Mouse (Mus musculus) frontal cortex, postnatal 14 days (tissue): ENCODE data around the gene Lrrk1.

Experiments used
- DNase-seq, 2 experiments: peaks; one replicate each; pipeline ENCODE4 v3.0.0; 2022; ENCODE audit warnings: low spot score in 2 of 2

Lrrk1 gene

DNA sequence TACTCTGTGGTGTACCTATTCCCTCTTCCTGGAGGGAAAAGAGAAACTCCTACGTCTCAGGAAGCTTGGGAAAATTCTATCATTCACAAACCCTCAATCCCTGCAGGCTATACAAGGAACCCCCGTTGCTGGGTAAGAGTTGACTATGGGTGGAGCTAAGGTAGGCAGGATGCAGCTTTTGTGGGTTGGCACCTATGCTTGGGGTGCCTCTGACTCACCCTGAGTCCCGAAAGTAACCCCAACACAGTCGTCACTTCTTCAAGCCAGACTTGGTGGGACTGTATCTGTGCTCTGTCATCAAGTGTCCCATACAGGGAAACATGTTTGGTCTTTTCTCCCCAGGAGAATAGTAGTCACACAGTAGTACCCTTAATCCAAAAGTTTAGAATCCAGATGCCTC, 86.7 kb downstream of the Lrrk1 start:
- DNase-seq: no peak

DNA sequence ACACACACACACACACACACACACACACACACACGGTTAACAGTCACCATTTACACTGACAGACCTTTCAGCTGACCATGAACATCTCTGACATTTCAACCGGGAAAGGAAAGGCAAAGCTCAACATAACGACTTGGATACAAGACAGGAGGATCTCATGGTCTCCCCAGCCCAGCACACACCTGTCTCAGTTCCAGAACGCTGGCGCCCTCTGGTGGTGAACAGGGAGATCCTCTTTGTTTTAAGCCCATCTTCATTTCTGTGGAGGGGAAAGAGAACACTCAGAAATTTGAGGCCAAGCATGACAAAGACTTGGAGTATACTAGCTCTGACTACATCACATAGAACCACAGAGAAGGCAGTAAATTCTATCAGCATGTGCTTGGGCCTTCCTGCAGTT, 87.5 kb downstream of the Lrrk1 start:
- peak; percentile 41 to 66 for DNase-seq

DNA sequence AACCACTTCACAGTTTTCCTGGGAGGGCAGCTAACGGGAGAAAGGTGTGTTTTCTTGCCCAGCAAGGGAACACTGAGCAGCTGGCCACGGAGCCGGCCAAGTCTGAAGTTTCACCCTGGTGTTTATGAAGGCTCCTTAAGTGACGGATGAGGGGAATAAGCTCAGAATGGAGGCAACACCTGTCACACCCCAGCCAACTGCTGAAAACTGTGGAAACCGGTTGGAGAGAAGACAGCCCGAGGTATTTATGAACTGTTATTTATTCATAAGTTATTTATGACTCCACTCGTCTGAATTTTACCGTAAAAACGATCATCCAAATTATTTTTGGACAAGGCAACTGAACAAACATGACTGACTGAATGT, 90.5 kb downstream of the Lrrk1 start:
- no peak for DNase-seq

DNA sequence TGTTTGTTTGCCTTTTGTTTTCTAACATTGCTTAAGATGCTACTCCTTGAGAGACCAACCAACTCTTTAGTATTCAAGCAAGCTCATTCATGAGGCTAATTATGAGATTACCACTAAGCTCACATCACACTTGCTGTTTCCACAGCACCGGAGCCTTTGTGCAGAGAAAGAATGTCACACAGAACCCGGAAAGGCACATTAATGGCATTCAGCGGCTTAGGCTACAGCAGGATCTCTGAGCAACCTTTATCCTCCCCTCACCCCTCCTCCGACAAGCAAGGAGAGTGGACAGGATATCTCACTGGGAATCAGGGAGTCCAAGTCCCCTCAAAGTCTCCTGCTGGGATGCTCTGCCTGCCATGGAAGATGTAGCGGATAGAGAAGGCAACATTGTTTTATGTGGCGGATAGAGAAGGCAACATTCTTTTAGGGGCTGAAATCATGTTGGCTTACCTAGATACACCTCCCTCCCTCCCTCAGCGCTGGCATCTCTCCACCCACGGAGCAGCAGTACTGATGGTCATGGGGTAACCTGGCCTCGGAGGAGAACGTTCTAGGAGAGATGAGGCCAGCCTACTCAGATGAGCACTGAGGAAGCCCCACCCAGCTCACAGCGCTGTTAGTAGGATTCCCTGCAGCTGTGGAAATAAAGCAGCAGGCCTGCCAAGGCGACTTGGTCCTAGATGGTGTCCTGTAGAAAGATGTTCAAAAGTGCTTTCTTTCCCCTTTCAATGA, 91.1 kb downstream of the Lrrk1 start:
- DNase-seq: no peak

DNA sequence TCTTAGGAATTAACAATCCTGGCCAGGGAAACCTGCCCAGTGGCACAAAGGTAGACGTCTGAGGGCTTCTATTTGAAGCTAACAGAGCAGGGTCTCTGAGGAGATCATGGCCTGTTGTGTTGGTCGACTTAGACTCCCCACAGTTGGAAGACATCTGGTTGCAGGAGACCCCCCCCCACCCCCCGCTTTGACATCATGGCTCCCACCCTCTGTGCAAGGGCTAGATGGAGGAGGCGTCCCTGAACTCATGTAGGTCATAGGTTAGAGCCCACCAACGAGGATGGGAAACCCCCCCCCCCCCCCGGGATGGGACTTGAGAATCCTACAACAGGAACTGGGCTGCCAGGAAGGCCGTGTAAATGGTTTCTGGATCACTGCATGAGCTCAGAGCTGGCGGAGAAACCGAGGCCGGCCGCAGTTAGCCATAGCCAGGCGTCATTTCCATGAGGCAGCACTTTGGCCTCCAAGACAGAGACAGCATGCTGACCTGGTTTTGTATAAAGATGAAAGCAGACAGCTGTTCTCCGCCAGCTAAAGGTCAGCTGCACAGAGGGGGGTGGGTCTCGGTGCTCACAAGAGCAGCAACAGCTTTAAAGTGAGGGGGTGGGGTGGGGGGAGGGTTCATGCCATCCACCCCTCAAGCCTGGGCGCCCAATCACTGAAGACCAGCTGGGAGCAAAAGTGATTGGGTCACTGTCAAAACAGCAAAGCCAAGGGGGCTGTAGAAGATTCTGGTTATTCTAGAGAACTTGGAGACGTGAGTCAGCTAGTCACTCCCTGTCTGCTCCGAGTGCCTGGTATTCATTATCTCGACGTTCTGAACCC, 95.4 kb downstream of the Lrrk1 start:
- DNase-seq: no peak

DNA sequence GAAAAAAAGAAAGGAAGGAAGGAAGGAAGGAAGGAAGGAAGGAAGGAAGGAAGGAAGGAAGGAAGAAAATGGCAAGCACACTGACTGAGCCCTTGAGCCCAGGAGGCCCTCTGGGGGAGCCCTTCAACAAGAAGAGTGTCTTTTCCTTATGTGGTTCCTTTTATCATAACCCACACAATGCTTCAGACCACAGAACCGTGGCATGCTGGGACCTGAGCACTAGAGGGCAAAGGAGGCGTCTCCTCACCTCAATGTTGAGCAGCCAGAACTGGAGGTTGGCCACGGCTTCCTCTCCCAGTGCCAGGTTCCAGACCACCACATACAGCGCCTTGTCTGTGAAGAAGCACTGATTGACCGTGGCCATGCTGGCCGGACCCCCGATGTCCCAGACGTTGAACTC, 96.1 kb downstream of the Lrrk1 start:
- DNase-seq: no peak

DNA sequence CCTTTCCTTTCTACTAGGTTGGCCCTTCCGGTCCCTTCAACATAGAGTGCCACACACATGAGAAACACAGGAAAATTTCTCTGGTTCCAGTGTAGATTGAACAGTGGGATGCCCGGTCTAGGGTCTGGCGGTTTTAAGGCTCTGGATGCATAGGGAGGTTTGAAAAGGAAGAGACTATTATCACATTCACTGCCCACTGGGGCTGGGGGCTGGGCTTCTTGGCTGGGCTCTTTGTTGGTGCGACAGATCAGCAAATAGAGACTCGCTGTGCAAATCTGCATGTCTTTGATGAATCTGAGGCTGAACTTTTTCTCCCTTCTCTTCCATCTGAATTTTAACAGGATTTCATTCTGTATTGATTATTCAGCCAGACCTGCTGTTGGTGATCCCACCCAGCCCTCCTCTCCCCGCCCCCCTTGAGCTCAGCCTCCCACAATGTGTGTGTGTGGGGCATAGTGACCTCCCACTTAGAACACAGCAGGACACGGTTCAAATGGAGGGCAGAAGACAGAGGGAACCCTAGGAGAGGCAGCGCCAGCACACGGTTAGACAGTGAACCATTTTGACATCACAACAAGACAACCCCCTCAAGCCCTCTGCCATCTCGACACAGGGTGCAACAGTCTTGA, 105.1 kb downstream of the Lrrk1 start:
- DNase-seq: no peak

DNA sequence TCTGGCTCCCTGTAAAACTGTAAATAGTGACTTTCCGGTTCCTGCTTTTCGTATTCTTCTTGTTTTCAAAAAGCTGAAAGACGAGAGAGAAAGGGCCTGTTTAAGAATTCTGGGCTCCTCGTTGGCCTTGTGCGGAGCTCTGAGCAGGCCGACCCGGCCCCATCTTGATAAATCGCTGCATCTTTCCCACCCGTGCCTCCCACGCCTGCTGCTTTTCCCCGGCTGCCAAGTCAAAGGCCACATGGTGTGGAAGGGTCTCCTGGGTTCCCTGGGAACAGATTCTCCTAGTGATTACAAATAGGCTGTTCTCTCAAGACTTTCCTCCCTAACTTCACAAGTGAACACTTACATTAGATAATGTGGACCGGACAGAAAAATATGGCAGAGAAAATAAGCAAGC, 105.9 kb downstream of the Lrrk1 start:
- DNase-seq: no peak

DNA sequence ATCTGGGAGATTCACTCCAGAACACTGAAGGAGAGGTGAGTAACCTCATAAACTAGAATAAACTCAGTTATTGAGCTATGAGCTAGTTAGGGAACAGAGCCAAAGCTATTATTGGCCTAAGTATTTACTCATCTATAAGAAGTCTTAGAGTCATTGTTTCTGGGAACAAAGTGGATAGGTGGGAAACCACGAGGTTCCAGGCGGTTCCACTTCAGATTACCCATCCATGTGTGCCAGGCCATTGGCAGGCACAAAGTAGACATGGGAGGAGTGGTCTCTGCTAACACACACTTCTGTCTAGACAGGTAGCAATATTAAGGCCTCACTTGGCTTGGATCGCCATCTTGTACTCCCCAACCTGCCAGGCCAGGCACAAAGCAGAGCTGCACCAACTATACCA, 110.1 kb downstream of the Lrrk1 start:
- DNase-seq: no peak

DNA sequence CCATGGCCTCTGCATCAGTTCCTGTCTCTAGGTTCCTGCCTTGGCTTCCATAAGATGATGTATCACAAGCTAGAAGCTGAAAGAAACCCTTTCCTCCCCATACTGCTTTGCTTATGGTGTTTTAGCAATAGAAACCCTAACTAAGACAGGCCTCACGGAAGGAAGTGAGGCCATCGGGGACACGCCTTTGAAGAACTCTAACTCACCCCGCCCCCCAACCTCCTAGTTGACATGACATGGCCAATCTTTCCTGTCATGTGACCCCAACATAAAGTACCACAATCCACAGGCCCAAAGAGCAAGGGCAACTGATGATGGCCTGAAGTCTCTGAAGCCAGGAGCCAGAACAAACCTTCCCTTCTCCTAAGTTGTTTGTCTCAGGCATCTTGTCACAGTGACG, 114.7 kb downstream of the Lrrk1 start:
- DNase-seq: no peak

DNA sequence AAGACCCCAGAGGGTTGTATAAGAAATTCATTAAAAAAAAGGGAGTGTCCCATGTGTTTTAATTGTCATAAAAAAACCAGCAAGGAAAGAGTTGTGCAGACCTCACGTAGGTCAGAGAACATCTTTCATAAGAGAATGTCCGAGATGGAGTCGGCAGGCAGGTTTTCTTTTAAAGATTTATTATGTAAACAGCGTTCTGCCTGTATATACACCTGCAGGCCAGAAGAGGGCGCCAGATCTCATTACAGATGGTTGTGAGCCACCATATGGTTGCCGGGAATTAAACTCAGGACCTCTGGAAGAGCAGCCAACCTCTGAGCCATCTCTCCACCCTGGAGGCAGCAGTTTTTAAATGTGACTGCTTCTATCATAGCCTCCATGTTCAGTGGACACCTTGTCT, 116.9 kb downstream of the Lrrk1 start:
- DNase-seq: no peak

DNA sequence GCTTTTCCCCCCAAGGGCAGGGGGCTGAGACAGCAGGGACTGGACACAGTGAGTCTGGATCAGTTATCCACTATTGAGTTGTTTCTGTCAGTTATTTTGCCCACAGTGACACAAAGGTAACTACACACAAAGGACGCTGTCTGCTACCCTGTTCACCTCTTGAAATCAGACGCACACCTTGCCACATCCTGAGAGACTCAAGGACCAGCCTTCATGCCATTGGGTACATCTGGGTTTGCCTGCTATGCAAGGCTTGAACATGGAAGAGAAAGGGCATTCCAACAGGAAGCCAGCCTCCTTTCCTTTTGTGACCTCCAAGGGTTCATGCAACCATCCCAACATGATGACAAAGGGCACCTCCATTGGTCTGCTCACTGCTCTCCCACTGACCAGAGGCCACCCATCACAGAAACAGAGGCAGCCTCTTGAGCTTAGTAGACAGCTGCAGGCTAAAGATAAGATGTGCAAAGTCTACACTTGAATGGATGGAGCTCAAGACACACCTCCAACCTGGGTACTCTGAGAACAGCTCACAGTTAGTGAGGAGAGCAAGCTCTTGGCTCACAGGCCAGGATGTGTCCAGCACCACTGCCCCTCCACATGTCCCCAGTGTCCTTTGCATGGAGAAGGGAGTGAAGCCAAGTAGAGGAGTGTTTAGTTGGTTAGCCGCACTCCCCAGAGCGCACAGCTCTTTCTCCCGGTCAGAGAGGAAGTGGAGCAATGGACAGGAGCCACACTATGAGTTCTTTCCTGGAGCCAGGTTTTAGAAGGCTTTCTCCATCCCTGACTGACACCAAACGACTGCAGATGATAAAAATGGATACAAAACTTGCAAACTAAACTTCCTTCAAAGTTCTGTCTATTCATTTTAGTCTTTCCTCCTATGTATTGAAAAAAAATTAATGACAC, 121.0 kb downstream of the Lrrk1 start:
- no peak for DNase-seq

DNA sequence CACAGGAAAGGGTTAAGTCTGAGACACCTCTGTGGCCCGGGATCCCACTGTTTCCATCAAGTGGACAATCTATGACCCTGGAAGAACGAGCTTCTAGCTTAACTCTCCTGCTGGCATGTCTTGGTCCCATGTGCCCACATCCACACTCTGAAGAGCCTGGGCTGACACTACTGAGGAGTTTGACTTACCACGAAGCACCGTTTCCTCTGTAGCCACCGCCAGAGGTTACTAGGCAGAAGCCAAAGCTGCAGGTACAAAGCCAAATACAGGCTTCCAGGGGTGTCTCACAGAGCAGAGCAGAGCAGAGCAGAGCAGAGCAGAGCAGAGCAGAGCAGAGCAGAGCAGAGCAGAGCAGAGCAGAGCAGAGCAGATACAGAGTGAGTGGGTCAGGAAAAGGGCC, 124.7 kb downstream of the Lrrk1 start:
- DNase-seq: no peak

DNA sequence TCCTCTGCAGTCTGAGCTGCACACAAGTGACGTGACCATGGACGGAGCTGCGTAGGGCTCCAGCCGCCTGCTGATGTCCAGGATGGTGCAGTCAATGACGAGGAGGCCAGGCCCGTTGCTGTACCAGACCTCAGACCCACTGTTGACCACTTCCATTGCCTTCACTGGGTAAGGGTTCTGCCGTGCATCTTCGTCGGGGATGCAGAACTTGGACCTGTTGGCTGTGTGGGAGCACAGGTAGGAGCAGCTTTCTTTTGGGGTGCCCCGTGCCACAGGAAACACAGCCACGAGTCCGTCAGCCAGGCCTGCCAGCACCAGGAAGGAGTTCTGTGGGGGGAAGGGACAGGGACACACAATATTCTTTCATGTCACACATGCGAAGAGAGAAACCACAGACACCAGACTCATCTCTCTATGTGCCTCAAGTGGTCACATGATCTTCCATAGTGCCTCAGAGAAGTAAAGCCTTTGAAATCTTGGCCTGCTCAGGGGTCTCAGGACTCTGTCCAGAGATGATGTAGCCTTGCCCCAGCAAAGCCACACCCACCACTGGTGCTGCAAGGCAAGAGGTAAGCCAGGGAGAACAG, 125.5 kb downstream of the Lrrk1 start:
- DNase-seq: no peak

DNA sequence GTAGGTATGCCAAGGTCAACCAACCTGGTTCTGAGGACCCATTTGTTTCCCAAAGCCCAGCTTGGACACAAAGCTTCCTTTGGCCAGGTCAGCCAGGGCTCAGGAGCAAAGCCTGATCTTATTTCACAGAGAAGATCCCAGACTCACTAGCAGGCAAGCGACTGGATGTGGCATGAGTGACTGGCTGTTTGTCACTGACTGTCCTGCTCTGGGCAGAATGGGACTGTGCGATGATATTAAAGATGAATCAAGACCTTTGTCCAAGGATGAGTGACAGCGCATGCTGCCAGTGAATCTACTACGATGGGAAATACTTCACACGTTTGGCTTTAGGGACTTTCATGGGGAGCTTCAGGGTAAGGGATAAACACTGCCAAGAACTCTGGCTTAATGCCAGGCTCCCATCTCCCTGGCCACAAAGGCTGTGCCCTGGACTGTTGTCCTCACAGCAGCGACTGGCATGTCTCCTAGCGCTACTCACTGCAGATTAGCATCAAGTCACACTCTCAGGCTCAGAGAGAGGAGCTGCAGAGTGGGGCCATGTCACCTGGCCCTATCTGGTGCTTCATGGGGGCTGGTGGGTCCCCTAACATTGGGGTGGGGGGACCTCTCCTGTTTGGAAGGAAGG, 127.3 kb downstream of the Lrrk1 start:
- DNase-seq: no peak

DNA sequence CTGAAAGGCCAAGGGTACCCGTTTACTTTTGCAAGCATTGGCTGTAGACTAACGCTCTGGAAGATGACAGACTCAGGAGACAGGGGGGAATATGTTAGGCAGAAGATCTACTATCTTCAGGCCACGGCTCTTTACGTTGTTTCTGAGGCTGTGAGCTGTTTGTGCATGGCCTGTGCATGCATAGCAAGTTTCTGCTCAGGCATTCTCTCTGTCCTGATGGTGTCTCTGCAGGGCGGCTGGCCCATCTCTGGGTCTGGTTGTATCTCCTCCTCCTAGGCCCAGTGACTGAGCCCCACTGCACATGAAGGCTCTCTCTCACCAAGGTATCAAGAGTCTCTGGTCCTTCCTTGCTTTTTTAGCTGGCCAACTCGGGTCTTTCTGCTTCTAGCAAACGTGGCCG, 127.9 kb downstream of the Lrrk1 start:
- no peak for DNase-seq

DNA sequence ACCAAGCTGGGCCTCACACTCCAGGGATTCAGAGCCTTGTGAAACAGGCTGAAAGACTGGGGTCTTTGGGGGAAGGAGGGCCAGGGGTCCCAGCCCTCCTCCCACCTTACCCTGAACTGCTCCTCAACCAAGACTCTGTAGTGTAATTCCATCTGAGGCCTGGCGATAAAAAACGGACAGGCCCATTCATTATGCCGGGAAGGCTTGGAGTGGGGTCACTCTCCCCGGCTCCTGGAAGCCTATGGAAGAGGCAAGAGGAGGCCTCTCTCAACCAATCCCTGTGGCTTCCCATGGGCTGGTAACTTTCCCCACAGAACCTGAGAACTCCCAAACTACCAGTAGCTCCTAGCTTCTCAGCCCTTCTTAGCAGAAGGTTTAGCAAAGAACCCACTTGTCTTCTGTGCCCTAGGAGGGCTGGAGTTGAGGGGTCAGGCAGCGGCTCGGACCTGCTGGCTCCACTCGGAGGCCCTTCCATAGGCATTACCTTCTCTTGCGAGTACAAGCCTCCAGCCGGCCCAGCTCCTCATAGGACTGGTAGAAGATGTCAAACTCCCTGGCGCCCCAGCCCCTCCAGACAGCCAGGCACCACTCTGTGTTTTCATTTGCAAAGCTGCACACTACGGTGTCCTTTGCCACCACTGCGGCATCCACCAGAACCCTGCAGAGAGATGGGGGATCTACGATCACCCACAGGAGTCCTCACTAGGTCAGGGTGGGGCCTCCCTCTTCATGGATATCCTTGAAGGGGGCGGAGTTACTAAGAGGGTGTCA, 128.5 kb downstream of the Lrrk1 start:
- DNase-seq: no peak

DNA sequence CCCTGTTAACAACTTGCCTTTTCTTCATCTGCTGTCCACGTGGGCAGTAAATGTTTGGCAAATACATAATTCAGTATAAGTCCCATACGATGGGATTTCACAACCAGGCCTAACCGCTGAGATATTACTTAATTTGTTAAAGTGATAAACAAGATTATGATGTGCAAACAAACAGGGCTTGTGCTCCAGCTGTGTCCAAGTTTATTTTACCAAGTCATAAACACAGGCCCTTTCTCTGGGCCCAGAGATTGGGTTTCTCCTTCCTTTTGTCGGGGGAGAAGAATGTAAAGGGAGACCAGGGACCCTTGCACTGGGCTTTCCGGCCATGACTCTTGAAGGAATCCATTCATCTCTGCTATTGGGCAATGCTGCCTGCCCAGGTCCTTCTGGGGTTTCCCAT, 129.2 kb downstream of the Lrrk1 start:
- no peak for DNase-seq

DNA sequence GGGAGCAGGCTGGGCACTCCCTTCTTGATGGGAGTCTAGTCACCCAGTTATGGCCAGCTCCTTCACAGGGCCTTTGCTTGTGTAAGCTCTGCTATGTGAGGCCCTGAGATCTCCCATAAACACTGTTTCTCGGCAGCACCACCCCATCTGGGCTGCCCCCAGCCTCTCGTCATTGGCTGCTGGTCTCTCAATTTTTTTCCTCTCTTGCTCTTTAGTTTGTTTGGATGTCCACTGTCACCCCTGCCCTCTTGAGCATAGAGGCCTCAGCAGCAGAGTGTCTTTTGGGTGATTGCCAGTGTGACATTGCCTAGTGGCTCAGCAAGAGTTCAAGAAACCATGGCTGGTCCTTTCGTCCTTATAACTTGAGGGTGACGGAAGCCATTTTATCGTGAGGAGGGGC, 130.9 kb downstream of the Lrrk1 start:
- no peak for DNase-seq

DNA sequence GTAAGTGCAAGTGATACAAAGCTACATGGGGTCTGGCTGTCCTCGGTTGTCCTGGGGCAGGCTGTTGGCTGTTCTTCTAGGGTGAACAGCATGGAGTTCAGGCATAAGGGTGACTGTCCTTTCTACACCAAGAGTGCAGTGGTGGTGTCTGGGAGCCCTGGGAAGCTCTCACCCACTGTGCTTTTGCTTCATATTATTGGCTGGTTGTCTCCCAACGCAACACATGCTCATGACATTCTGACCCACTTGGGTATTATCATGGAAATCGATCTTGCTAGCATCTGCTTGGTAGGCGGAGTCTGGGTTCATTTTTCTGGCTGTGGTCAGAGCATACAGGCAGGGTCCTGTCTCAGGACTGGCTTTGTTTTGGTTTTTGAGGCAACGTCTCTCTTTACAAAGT, 131.7 kb downstream of the Lrrk1 start:
- DNase-seq: no peak
